Mouse (Mus musculus) megakaryocyte, embryonic 14.5 days (primary cell): Measurements from ENCODE around the gene Brinp1. TPM values are rescaled to one million over a fixed set of nuclear protein-coding genes. Genes with fewer than 3 reads are reported as not detected.

ENCODE experiments used
- H3K27me3 ChIP-seq: replicated peaks from 2 replicates; pipeline ENCODE3; 2012; ENCODE audit warnings: inconsistent platforms
- H3K36me3 ChIP-seq: replicated peaks from 2 replicates; pipeline ENCODE3; 2012; ENCODE audit warnings: low read length, inconsistent platforms, mixed read lengths
- H3K4me1 ChIP-seq: 2 replicates; pipeline ENCODE4 v1.6.1; 2012; ENCODE audit warnings: inconsistent platforms
- H3K4me3 ChIP-seq: replicated peaks from 2 replicates; pipeline ENCODE3; 2012; ENCODE audit warnings: moderate library complexity, mild to moderate bottlenecking, inconsistent platforms
- H3K9me3 ChIP-seq: 2 replicates; pipeline ENCODE4 v1.6.1; 2012; ENCODE audit warnings: inconsistent platforms
- FLI1 ChIP-seq: IDR thresholded peaks from 2 replicates; pipeline ENCODE4 v1.6.1; 2012; ENCODE audit warnings: low read length, inconsistent platforms, mixed read lengths
- GATA1 ChIP-seq: IDR thresholded peaks from 3 replicates; pipeline ENCODE4 v1.6.1; 2012; ENCODE audit warnings: mixed read lengths, low read length, inconsistent platforms, borderline replicate concordance
- polyA plus RNA-seq: library from polyadenylated mRNA; stranded (reverse); fragments of >175 nt; gene quantifications from 2 replicates; pipeline ENCODE4 v1.2.3, GENCODE M21; 2012; ENCODE audit warnings: low replicate concordance; ENCODE audit not compliant: insufficient read depth

The Brinp1 gene
- polyA plus RNA-seq = 0.07 and 0.79 TPM in 2 replicates

DNA sequence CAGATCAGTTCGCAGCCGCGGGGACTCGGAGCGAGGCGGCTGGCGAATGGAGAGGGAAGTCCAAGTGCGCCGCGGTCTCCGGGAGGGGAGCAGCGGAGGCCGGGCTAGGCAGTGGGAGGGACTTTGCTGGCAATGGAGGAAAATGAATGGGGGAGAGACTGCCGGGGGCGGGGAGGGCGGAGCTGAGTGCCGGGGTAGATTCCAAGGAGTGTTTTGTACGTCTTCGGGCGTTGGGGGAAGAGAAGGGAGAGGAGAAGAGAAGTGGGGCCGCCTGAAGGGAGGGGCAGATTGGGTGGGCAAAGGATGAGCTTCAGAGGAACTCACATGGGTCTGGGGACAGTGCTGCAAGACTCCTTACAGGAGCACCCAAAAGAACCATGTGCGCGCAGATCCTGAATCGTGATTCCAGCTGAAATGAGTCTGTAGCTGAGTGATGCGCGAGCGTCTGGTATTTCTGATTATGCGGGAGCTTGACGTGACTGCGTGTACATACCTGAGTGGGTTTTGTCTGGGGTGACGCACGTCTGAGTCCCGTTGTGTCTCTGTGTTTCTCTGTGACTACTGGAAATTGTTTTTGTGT, at the start of gene Brinp1:
Gene Brinp1 (minus strand): TSS at position 76 of the 580 bp plus-strand sequence.
- no peak for TF ChIP-seq GATA1
- no peak for TF ChIP-seq FLI1
- Histone ChIP-seq H3K4me1 (peaks cover 9% of the 10 kb centered on the region), H3K27me3 (peaks cover 15% of the 10 kb centered on the region), H3K9me3 (peaks cover 3% of the 10 kb centered on the region; the same call in 1 of the 2 replicates), H3K4me3 (peak within 1 kb of the TSS; percentile 86), H3K36me3 (no peaks in the 10 kb centered on the region)

DNA sequence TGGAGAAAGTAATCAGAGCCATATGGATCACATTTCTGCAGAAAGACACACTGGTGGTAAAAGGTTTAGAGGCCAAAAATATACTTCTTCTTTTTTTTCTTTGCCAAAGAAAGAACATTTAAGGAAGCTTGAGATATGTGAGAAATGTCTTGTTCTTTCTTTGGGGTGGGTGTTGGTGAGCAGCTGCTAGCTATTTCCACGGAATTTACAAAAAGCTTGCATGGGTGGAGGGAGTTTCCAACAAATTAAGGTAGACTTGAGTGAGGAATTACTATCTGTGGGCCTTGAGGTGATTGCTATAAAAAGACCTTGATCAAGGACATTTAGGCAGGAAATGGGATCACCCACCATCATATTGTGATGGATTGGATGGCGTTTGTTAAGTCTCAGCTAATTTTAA, 3.1 kb upstream of the Brinp1 start:
- TF ChIP-seq FLI1 (no peak), GATA1 (no peak)
- Histone ChIP-seq H3K9me3 (peaks cover 3% of the 10 kb centered on the region; the same call in 1 of the 2 replicates), H3K4me3 (no peak overlapping the region), H3K36me3 (no peaks in the 10 kb centered on the region), H3K4me1 (peaks cover 9% of the 10 kb centered on the region), H3K27me3 (peaks cover 15% of the 10 kb centered on the region)

DNA sequence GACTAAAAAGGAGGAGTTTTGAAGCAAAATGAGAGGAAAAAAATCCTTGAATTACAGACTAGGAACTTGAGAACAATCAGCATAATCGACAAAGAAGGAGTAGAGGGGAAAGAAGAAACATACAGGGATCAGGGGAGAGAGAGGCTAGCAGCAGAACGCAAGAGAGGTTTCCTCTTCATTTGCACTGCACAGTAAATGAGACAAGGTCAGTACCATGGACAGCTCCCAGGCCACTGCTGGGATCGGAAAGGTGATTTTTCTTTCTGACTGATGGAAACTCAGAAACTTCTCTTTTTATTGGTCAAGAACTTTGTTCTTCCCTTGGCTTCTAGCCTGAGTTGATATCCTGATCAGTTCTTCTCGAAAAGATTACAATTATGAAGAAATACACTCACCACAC, 1.4 kb upstream of the Brinp1 start:
- no peaks in the 10 kb centered on the region for H3K36me3 ChIP-seq
- H3K4me1 ChIP-seq = peaks cover 9% of the 10 kb centered on the region
- no peak for TF ChIP-seq FLI1
- peaks cover 15% of the 10 kb centered on the region for H3K27me3 ChIP-seq
- peaks cover 3% of the 10 kb centered on the region; the same call in 1 of the 2 replicates for H3K9me3 ChIP-seq
- H3K4me3 ChIP-seq = no peak overlapping the region

DNA sequence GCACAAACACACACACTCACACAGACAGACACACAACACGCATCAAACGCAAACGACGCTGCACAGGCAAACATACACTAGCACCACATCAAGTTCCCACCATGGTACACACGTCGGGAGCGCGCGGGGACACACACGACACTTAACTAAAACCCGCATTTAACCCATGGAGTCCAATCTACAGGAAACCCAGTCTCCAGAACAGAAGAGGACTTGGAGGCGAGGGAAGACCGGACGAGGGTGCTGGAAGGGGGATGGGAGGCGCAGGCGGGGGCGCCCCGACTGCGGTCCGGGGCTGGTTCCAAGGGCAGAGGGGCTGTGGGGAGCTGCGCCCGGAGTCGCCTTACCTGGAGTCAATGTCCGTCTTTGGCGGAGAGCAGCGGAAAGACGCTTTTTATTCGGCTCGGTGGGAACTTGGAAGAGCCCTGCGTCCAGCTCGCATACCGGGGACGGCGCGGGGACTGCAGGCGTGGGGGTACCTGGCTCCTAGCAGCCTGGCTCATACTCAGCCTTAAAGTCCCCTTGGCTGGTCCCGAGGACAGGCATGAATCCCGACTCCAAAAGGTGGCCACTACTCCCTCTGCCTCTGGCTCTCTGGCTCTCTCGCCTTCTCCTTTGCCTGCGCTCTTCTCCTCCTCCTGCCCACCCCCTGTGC, 403 bp downstream of the Brinp1 start:
- H3K27me3 ChIP-seq = peaks cover 15% of the 10 kb centered on the region
- TF ChIP-seq GATA1 = no peak
- TF ChIP-seq FLI1 = no peak
- no peaks in the 10 kb centered on the region for H3K36me3 ChIP-seq
- H3K4me3 ChIP-seq = peak overlapping the region; percentile 86
- H3K4me1 ChIP-seq = peaks cover 9% of the 10 kb centered on the region
- peaks cover 3% of the 10 kb centered on the region; the same call in 1 of the 2 replicates for H3K9me3 ChIP-seq

DNA sequence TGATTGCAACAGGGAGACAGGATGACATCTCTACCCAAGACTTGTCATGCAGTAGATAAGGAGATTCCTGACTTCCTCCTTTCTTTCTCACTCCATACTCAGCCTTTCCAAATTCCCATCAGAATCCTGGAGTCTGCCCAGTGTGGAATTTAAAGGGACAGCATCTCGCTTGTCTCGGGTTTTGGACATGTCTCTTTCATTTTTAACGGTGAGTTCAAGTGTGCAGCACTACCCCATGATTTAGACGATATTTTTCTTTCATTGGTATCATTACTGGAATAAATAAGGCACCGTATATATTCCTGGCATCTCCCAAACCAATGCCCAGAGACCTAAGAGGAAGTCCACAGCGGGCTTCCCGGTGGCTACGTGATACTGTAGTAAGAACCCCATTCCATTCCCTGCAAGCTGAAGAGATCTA, 1.1 kb downstream of the Brinp1 start:
- Histone ChIP-seq H3K27me3 (peaks cover 15% of the 10 kb centered on the region), H3K36me3 (no peaks in the 10 kb centered on the region), H3K4me1 (peaks cover 9% of the 10 kb centered on the region), H3K9me3 (peaks cover 3% of the 10 kb centered on the region; the same call in 1 of the 2 replicates), H3K4me3 (no peak overlapping the region)
- TF ChIP-seq FLI1 (no peak), GATA1 (no peak)

DNA sequence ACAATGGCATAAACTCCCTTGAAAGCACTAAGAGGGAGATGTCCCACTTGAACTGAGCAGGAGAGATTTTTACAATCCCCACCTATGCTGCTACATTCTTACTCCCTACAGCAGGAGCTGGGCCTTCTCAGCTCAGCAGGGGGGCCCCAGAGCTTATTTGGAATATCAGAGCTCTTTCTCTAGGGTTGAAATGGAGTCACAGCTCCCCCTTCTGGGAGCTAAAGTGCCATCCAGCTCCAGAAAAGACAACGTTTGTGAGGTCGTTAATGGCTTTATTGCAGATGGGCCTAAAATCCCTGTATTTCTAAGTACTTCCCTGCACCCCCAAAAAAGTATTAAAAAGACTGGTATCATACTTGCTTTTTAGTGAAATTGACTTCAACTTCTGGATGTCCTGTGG, 3.6 kb downstream of the Brinp1 start:
- Histone ChIP-seq H3K36me3 (no peaks in the 10 kb centered on the region), H3K27me3 (peaks cover 15% of the 10 kb centered on the region), H3K4me3 (no peak overlapping the region), H3K4me1 (peaks cover 9% of the 10 kb centered on the region), H3K9me3 (peaks cover 3% of the 10 kb centered on the region; the same call in 1 of the 2 replicates)
- TF ChIP-seq GATA1 (no peak), FLI1 (no peak)

DNA sequence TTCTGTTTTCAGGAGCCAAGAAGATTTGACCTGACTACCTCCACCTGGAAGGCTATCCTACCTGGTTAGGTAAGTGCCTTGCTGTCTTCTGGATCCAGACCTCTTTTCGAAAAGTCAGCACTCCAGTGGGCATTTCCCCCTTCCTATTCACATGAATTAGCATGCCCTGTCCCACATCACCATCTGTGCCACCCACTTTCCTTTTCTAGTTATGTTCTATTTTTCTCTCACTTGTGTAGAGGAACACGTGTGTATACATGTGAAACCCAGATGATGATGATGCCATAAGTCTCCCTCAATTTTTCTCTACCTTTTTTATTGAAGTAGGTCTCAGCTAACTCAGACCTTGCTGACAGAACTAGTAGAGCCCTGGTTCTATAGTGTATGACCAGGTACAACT, 11.3 kb downstream of the Brinp1 start:
- H3K4me1 ChIP-seq = no peaks in the 10 kb centered on the region
- no peaks in the 10 kb centered on the region for H3K9me3 ChIP-seq
- TF ChIP-seq GATA1 (no peak), FLI1 (no peak)
- no peak overlapping the region for H3K4me3 ChIP-seq
- no peaks in the 10 kb centered on the region for H3K27me3 ChIP-seq
- no peaks in the 10 kb centered on the region for H3K36me3 ChIP-seq

DNA sequence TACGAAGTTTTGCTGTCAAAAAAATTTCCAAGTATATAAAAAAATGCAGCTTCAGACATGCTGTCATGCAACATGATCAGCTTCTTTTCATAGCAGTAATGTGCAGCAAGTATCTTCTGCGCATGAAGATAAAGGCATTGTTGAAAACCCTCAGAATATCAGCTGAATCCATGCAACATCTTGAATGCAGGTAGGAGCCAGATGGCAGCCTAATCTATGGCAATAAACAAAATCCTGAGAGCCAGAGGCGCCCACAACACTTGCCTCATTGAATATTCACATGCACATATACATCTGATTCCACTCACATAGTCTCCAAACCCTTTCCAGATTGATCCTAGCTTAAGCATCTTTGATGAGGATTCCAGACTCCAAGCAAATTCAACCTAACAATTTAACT, 24.2 kb downstream of the Brinp1 start:
- no peaks in the 10 kb centered on the region for H3K9me3 ChIP-seq

DNA sequence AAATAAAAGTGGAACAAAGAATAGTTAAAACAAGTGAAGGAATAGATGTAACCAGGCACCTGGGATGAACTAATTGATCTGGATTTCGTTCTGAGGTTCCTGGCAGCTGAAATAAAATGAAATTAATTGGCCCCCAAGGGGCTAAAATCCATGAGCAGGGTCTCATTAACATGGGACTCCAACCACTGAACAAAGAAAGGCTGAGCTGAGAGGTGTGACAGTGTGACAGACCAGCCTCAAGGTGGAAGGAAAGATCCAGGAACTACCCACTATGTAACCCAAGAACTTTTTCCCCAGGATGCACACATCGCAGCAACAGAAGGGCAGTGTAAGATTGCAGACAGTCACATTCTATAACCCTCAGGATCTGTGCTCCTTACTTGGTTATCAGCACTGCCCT, 28.1 kb downstream of the Brinp1 start:
- H3K9me3 ChIP-seq = no peaks in the 10 kb centered on the region
- H3K4me3 ChIP-seq = no peak overlapping the region
- no peak for TF ChIP-seq FLI1
- no peak for TF ChIP-seq GATA1
- H3K4me1 ChIP-seq = no peaks in the 10 kb centered on the region
- no peaks in the 10 kb centered on the region for H3K36me3 ChIP-seq
- H3K27me3 ChIP-seq = no peaks in the 10 kb centered on the region

More for the DNA sequence above, 24.2 kb downstream of the Brinp1 start:
- no peaks in the 10 kb centered on the region for H3K27me3 ChIP-seq
- no peaks in the 10 kb centered on the region for H3K36me3 ChIP-seq
- TF ChIP-seq FLI1 (no peak), GATA1 (no peak)
- no peak overlapping the region for H3K4me3 ChIP-seq
- no peaks in the 10 kb centered on the region for H3K4me1 ChIP-seq

DNA sequence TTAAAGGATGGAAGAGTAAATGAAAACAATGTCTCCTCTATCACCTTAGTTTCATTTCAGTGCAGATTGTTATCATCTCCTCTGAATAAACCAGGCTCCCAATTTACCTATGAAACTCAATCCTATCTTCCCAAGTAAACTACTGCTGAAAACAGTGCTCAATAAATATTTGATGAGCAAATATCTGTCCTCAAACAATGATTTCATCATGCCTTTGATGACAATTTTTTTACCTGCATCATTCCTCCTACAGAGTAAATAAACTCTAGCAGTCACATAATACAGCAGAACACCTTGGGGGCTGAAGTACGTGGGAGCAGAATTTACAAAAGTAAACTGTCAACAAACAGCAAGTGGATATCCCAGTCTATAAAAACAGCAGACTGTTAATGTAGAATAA, 31.3 kb downstream of the Brinp1 start:
- Histone ChIP-seq H3K36me3 (no peaks in the 10 kb centered on the region), H3K9me3 (no peaks in the 10 kb centered on the region), H3K4me3 (no peak overlapping the region), H3K4me1 (no peaks in the 10 kb centered on the region), H3K27me3 (no peaks in the 10 kb centered on the region)
- TF ChIP-seq FLI1 (no peak), GATA1 (no peak)

DNA sequence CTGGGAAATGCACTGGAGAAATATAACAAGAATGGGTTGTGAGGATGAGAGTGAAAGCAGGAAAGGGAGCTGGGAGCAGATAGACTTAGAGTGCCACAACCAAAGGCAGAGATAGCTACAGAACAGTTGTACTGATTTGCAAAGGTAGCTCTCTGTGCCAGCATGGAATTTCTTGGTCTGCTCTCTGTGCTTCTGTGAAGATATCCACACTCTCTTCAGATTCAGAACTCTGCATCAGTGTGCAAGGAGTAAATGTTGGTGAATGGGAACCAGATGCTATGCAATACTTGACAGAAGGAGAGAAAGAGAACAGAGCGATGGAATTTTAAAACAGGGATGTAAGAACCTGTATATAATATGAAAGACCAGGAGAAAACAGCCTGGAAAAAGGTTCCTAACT, 31.7 kb downstream of the Brinp1 start:
- no peaks in the 10 kb centered on the region for H3K36me3 ChIP-seq
- no peaks in the 10 kb centered on the region for H3K9me3 ChIP-seq
- no peaks in the 10 kb centered on the region for H3K27me3 ChIP-seq
- H3K4me1 ChIP-seq = no peaks in the 10 kb centered on the region
- no peak overlapping the region for H3K4me3 ChIP-seq
- TF ChIP-seq FLI1 = no peak
- TF ChIP-seq GATA1 = no peak
